Mouse (Mus musculus) intestine, embryonic 16.5 days (tissue): Measurements from ENCODE around the gene Cyp4f15. TPM values are rescaled to one million over a fixed set of nuclear protein-coding genes. Genes with fewer than 3 reads are reported as not detected.
"Not testable (repeated sequence)": the region's sequence is repeated elsewhere in the genome, so short reads cannot be mapped to it uniquely, and the experiment has no call there.

Experiments used
- ATAC-seq: fragments of 200-750 bp; cut with Nextera tagmentation; 2 replicates; pipeline ENCODE4 v1.8.0; 2017; ENCODE audit warnings: moderate TSS enrichment, moderate library complexity
- H3K27ac ChIP-seq: fragments of 300-500 bp; sonication (generic); 2 replicates; pipeline ENCODE4 v1.5.1; 2014; ENCODE audit warnings: mild to moderate bottlenecking, low read length
- H3K27me3 ChIP-seq: fragments of 300-500 bp; sonication (generic); replicated peaks from 2 replicates; pipeline ENCODE4 v1.6.1; 2014; ENCODE audit warnings: low read length, control low read depth, mixed read lengths; ENCODE audit not compliant: control insufficient read depth, insufficient read depth
- H3K36me3 ChIP-seq: fragments of 300-500 bp; sonication (generic); 2 replicates; pipeline ENCODE4 v1.6.1; 2014; ENCODE audit warnings: low read length, control low read depth; ENCODE audit not compliant: control insufficient read depth, insufficient read depth
- H3K4me1 ChIP-seq: fragments of 300-500 bp; sonication (generic); 2 replicates; pipeline ENCODE4 v1.6.1; 2014; ENCODE audit warnings: low read length, control low read depth, mixed read lengths; ENCODE audit not compliant: control insufficient read depth, insufficient read depth
- H3K4me2 ChIP-seq: fragments of 300-500 bp; sonication (generic); 2 replicates; pipeline ENCODE4 v1.6.1; 2014; ENCODE audit warnings: low read depth, low read length, control low read depth
- H3K4me3 ChIP-seq: fragments of 300-500 bp; sonication (generic); 2 replicates; pipeline ENCODE4 v1.5.1; 2014; ENCODE audit warnings: mild to moderate bottlenecking, low read length
- H3K9ac ChIP-seq: fragments of 300-500 bp; sonication (generic); 2 replicates; pipeline ENCODE4 v1.6.1; 2014; ENCODE audit warnings: low read depth, low read length
- H3K9me3 ChIP-seq: fragments of 300-500 bp; sonication (generic); 2 replicates; pipeline ENCODE4 v1.6.1; 2016; ENCODE audit warnings: low read length, control low read depth; ENCODE audit not compliant: control insufficient read depth
- WGBS: fragments of 180-500 bp; shearing (Covaris S2); extraction: QIAGEN DNeasy Blood & Tissue Kit; methylation state at CpG from one replicate; pipeline ENCODE4 v1.1.7; 2014; 5-methylcytosine and 5-hydroxymethylcytosine counted together
- polyA plus RNA-seq: library from polyadenylated mRNA; unstranded; fragments of >200 nt; fragmentation: Nextera tagmentation; extraction: Ambion mirVana; gene quantifications from 2 replicates; pipeline ENCODE4 v1.2.1, GENCODE M21; 2015

Cyp4f15 gene
- polyA plus RNA-seq, 1 experiment from 2014 or later = 0.26 TPM

DNA sequence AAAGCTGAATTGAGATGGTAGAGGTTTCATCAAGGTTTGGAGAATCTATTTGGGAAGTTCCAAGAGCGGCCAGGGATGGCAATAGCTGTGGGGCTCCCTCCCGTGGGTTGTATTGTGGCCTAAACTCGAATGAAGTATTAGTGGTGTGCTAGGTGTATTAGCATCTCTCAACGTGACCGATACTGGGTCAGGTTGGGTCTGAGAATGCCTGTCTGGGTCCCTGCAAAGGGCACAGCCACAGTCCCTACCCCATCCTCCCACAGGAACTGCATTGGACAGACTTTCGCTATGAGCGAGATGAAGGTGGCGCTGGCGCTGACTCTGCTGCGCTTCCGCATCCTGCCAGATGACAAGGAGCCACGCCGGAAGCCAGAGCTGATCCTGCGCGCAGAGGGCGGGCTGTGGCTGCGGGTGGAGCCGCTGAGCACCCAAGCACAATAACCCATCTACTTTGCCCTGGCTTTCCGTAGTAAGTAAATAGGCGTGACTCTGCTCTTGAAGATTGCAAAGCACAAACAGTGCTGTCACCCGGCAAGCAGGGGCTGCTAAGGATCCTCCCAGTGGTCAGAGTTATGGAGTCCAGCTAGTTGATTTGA lies 9.3 kb upstream of the Cyp4f15 start:
- no peak overlapping the region for H3K9ac ChIP-seq
- H3K4me3 ChIP-seq = no peak overlapping the region
- ATAC-seq = peak; percentile 82
- H3K27me3 ChIP-seq = no peaks in the 10 kb centered on the region
- H3K36me3 ChIP-seq = no peaks in the 10 kb centered on the region
- H3K4me2 ChIP-seq = no peak overlapping the region
- H3K4me1 ChIP-seq = no peaks in the 10 kb centered on the region
- WGBS = 36% methylated on average over 21 of the region's 21 CpGs
- peak overlapping the region; percentile 18; the same call in 1 of the 2 replicates for H3K27ac ChIP-seq
- no peaks in the 10 kb centered on the region for H3K9me3 ChIP-seq

DNA sequence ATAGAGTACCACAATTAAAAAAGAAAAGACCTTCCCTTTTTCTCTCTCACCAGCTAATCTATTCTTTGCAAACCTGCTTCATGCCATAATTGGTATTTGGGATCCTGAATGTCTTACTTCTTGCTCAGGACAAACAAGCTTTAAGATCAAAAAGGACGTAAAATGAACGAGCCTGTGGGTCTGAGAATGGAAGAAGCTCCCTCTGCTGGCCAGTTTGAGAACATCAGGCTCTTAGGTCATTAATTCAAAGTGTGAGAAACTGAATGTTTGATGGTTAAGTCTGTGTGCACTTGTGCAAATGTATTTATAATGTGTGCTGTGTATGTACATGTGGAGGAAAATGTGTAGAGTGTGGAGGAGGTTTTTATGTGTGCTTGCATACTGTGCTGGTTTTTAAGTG lies 5.0 kb upstream of the Cyp4f15 start:
- Histone ChIP-seq H3K27me3 (no peaks in the 10 kb centered on the region), H3K4me2 (no peak overlapping the region), H3K27ac (no peak overlapping the region), H3K4me1 (0 out of 2 replicates have a peak, but pooled peaks cover 4% of the 10 kb centered on the region), H3K4me3 (no peak overlapping the region), H3K36me3 (no peaks in the 10 kb centered on the region), H3K9ac (no peak overlapping the region), H3K9me3 (no peaks in the 10 kb centered on the region)
- WGBS = 20% methylated on average over 2 of the region's 2 CpGs
- ATAC-seq = no peak

DNA sequence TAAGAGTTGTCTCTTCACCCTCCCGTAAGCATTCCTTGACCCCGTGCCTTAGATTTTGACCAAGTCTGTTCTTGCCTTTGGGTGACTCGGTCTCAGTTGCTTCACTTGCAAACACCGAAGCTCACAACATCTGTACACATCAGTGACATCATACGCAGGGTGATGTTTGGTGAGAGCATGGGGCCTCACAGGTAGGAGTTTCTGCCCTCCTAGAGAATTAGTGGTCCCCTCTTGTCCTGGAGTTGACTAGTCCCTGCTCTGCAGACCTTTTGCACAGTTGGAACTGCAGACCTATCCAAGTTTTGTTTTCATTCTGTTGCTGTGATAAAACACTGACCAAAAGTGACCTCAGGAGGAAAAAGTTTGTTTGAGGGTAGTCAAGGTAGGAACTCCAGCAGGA lies 1.3 kb downstream of the Cyp4f15 start:
- WGBS = 93% methylated on average over 5 of the region's 5 CpGs
- Histone ChIP-seq H3K36me3 (no peaks in the 10 kb centered on the region), H3K9ac (no peak overlapping the region), H3K27ac (no peak overlapping the region), H3K4me3 (no peak overlapping the region), H3K9me3 (no peaks in the 10 kb centered on the region), H3K4me1 (0 out of 2 replicates have a peak, but pooled peaks cover 4% of the 10 kb centered on the region), H3K4me2 (no peak overlapping the region), H3K27me3 (no peaks in the 10 kb centered on the region)
- no peak for ATAC-seq

DNA sequence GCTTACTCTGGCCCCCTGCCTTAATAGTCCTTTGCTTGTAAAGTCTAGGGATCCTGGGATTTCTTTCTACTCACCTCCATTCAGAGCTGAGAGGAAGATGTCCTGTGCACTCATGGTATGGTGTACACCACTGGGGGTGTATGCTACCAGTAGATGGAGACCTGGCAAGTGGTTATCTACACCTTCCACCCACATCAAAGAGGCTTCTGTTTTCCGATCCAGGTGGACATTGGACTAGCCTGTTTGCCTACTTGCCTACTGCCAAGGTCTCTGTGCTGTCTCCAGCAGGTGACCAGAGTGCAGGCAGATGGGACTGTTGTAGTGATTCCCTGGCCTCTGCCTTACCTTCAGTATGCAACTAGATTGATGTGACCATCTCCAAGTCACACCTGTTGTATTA lies 5.5 kb downstream of the Cyp4f15 start:
- H3K4me2 ChIP-seq = no peak overlapping the region
- H3K9me3 ChIP-seq = no peaks in the 10 kb centered on the region
- ATAC-seq = no peak
- H3K4me3 ChIP-seq = no peak overlapping the region
- H3K27ac ChIP-seq = no peak overlapping the region
- no peaks in the 10 kb centered on the region for H3K4me1 ChIP-seq
- WGBS = 69% methylated on average over 1 of the region's 1 CpGs
- H3K27me3 ChIP-seq = no peaks in the 10 kb centered on the region
- no peak overlapping the region for H3K9ac ChIP-seq
- no peaks in the 10 kb centered on the region for H3K36me3 ChIP-seq

DNA sequence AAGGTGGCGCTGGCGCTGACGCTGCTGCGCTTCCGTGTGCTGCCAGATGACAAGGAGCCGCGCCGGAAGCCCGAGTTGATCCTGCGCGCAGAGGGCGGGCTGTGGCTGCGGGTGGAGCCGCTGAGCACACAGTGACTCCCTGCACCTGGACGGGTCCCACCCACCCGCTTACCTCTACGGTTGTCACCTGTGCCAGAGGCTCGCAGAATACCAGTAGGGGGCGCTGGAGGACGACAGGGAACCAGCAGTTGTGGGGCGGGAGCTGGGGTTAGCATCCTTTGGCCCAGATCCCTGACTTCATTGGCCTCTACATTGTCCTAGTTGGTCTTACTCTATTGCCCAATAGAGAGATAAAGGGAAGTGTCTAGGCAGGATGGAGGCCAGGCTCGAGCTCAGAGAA lies 17.4 kb downstream of the Cyp4f15 start:
- no peaks in the 10 kb centered on the region for H3K36me3 ChIP-seq
- H3K4me2 ChIP-seq = peak overlapping the region; percentile 7
- 38% methylated on average over 22 of the region's 22 CpGs for WGBS
- H3K4me1 ChIP-seq = no peaks in the 10 kb centered on the region
- ATAC-seq = peak; percentile 87
- no peaks in the 10 kb centered on the region for H3K27me3 ChIP-seq
- H3K9me3 ChIP-seq = no peaks in the 10 kb centered on the region
- no peak overlapping the region for H3K9ac ChIP-seq
- no peak overlapping the region for H3K4me3 ChIP-seq
- no peak overlapping the region for H3K27ac ChIP-seq

DNA sequence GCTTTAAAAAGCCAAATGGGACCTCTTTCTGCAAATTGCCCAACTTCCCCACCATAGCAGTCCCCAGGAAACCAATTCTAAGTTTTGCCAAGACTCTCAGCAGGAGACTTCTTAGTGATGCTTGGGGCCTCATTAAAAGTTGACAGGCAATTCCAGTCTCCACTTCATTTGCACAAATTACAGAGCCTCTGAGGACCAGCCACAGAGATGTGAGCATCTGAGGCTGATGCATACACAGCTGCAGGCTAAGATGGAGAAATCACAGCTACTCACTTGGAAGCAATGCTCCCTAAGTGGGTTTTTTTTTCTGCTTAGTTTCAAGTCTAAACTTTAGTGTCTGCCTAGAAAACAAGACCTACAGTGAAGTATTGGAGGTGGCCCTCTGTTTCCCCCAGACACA lies 25.1 kb downstream of the Cyp4f15 start:
- H3K4me2 ChIP-seq, H3K27ac ChIP-seq, H3K36me3 ChIP-seq, H3K4me1 ChIP-seq, H3K9ac ChIP-seq, ATAC-seq, H3K27me3 ChIP-seq, H3K4me3 ChIP-seq, H3K9me3 ChIP-seq: not testable (repeated sequence)

DNA sequence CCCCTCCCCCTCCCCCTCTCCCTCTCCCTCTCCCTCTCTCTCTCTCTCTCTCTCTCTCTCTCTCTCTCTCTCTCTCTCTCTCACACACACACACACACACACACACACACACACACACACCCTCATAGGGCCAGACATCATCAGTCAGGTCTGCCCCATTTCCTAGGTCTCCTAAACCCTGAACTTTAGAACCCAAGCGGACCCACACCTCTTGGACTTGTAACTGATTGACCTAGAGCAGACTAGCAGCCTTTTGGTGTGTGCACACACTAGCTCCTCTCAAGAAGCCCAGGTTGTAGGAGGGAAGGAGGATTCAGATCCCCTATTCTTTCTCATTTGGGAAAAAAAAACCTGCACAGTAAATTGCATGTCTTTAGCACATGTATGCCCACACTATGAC lies 36.7 kb downstream of the Cyp4f15 start:
- 90% methylated on average over 1 of the region's 1 CpGs for WGBS
- not testable (repeated sequence) for H3K27ac ChIP-seq, ATAC-seq, H3K4me1 ChIP-seq, H3K27me3 ChIP-seq, H3K9ac ChIP-seq, H3K4me3 ChIP-seq, H3K9me3 ChIP-seq, H3K4me2 ChIP-seq, H3K36me3 ChIP-seq

DNA sequence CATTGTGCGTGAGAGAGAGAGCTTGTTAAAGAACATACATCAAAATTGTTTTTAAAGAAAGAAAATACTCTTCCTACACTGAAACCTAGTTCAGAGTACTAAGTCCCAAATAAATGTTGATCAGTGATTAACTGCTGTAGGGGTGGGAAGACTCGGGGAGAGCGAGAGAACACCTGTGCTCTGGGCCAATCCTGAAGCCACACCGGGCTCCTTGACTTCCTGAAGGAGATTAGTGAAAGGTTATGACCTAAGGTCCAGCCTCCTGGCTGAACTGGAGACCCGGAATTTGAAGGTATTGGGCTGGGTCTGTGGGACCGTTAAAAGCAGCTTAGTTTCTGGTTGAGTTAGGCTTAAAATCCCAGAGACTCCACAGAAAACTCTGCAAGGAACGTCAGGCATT lies 37.3 kb downstream of the Cyp4f15 start:
- no peak overlapping the region for H3K4me3 ChIP-seq
- H3K9me3 ChIP-seq = no peaks in the 10 kb centered on the region; the same call in 1 of the 2 replicates
- 80% methylated on average over 7 of the region's 7 CpGs for WGBS
- no peaks in the 10 kb centered on the region for H3K36me3 ChIP-seq
- no peak overlapping the region for H3K9ac ChIP-seq
- no peak overlapping the region for H3K4me2 ChIP-seq
- no peak for ATAC-seq
- H3K27ac ChIP-seq = no peak overlapping the region
- H3K27me3 ChIP-seq = no peaks in the 10 kb centered on the region
- no peaks in the 10 kb centered on the region for H3K4me1 ChIP-seq

DNA sequence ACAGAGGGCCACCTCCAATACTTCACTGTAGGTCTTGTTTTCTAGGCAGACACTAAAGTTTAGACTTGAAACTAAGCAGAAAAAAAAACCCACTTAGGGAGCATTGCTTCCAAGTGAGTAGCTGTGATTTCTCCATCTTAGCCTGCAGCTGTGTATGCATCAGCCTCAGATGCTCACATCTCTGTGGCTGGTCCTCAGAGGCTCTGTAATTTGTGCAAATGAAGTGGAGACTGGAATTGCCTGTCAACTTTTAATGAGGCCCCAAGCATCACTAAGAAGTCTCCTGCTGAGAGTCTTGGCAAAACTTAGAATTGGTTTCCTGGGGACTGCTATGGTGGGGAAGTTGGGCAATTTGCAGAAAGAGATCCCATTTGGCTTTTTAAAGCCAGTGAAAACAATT lies 40.9 kb downstream of the Cyp4f15 start:
- not testable (repeated sequence) for H3K4me2 ChIP-seq, H3K27me3 ChIP-seq, H3K27ac ChIP-seq, H3K4me1 ChIP-seq, H3K9ac ChIP-seq, ATAC-seq, H3K36me3 ChIP-seq, H3K9me3 ChIP-seq, H3K4me3 ChIP-seq

DNA sequence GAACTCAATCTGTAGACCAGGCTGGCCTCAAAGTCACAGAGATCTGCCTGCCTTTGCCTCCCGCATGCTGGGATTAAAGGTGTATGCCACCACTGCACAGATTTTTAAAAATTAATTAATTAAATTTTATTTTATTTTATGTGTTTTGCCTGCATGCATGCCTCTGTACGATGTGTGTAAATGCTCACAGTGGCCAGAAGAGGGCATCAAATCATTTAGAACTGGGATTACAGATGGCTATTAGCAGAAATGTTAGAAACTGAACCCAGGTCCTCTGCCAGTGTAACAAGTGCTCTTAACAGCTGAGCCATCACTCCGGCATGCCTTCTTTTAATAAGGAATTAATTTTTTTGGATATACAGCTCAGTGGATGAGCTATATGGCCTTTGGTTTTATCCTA lies 43.6 kb downstream of the Cyp4f15 start:
- Histone ChIP-seq H3K9ac (no peak overlapping the region), H3K36me3 (no peaks in the 10 kb centered on the region), H3K4me3 (no peak overlapping the region), H3K4me1 (no peaks in the 10 kb centered on the region), H3K27ac (no peak overlapping the region), H3K4me2 (no peak overlapping the region), H3K9me3 (no peaks in the 10 kb centered on the region), H3K27me3 (no peaks in the 10 kb centered on the region)
- ATAC-seq = no peak
- WGBS = 75% methylated on average over 3 of the region's 3 CpGs
